Mouse (Mus musculus) adipocyte (in vitro differentiated cells): ENCODE data around the gene Dagla.

Experiments
- DNase-seq: peaks from one replicate; pipeline ENCODE4 v3.0.0-alpha.2; 2016; ENCODE audit warnings: low spot score

Dagla gene

DNA sequence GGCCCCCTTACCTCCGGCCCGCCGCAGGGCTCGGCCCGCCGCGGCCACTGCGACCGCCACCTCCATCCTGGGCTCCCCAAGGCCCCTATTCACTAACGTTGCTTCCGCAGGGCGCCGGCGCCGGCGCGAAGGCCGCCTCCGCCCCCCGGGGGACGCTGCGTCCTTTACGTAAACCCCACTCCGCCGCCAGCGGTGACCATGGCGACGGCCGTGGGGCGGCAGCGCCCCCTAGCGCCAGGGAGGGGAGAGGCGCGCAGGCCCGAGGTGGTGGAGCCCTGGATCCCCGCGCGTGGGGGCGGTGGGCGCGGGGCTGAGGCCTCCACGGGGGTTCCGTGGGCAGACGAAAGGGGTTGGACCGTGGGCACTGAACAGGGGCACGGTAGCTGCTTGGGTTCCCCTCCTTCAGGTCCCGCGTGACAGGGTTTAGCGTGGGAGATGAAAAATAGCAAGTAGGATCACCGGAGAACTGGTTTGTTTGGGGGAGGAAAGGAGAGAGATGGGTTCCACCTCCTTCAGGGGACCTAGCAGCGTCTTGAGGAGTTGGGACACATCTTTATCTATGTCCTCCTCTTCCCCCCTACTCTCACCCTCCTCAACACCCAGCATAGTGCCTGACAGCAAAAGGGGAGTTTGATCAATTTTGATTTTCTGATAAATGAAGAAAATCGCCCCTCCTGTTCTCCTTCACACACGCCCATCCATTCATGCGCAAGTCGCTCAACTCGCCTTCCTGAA is at the start of gene Dagla:
TSS of gene Dagla (minus strand) at position 68 of the 735 bp plus-strand sequence.
- peak; percentile 69 for DNase-seq

DNA sequence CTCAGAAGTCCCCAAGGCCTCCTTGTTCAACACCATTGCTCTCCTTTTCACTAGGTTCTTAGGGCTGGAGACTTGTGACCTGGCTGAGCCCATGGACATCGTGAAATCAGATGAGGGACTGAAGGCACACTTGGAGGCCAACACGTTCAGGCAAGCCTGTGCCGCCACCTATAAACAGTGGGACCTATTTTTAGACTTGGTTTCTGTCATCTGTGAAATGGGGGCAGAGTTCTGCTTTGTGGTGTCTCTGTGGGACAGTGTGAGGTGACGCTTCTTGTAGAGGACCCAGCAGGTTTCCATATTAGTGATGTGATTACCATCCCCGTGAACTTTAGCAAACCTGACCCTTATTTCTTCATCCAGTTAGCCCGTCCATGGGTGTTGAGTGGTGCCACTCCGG is 47.5 kb upstream of the Dagla start:
- DNase-seq: no peak

DNA sequence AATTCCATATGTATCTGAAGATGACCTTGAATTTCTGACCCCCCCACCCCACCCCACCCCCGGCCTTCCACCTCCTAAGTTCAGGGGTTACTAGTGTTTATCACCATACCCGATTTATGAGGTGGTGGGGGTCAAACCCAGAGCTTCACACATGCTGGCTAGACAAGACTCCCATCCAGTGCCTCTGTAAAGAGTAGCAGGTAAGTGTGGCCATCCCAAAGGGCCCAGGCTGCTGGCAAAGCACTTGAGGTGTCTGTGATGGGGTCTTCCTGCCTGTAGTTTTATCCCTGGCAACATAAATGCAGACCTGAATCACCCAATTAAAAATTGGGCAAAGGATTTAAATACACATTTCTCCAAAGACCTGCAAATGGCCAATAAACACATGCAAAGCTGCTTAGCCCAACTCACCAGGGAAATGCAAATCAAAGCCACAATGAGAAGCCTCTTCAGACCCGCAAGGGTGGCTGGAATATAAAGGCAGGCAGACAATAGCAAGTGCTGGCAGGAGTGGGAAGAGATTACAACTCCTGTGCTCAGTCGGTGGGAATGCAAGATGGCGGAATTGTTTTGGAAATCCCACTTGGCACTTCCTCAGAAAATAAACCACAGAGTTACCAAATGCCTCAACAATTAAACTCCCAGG is 43.1 kb upstream of the Dagla start:
- DNase-seq: no peak

DNA sequence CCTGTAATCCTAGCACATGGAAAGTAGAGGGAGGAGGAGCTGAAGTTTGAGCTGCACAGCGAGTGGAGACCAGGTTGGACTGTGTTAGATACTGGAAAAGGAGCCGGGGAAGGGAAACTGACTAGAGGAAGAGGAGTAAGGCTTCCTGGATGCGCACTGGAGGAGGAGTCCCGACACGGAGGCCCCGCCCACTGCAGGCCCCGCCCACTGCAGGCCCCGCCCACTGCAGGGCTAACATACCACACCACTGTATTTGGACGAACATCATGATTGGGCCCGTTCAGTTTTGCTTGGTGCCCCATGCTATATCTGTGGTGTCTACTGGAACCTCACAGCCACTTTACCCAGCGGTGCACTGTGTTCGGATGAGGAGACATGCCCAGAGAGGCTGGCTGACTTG is 41.0 kb upstream of the Dagla start:
- no peak for DNase-seq

DNA sequence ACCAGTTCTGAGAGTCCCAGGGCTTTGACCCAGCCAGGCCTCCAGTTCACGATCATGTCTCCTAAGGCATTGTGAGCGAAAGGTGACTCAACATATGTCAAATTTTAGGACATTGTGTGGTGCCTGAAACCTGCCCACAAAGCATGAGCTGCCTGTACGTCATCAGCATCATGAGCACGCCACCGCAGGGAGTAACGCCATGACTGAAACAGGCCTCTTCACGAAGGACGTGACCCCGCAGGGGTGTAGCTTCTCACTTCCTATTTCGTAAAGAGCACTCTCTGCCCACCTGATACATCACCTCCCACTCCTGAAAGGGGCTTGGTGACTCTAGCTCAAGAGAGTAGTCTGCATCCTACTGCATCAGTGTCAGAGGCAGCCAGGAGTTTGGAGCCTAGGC is 39.2 kb upstream of the Dagla start:
- no peak for DNase-seq

DNA sequence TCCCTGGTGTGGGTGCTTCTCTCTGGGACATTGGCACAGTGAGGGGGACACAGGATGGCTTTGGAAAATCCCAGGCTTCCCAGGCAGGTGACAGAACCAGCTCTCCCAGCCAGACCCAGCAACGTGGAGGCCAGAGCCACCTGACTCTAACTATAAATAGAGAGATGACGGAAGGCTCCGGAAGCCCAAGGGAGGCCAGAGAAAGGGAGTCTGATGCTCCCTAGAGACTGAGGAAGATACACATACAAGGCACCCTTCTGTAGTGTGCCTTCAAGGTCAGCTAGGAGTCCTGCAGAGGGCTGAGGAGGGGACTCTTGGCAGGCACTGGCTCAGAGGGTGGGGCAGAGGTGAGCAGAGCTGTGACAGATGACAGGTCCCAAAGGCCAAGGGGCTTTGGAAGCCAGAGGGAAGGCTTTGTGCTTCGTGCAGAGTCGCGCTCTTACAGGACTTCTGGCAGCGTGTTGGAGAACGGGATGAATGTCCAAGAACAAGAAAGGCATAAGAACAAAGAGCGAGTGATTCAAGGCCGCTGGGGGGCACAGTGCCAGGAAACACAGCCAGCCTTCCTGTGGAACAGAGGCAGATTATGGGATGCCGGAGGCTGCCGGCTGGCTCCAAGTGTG is 37.3 kb upstream of the Dagla start:
- no peak for DNase-seq

DNA sequence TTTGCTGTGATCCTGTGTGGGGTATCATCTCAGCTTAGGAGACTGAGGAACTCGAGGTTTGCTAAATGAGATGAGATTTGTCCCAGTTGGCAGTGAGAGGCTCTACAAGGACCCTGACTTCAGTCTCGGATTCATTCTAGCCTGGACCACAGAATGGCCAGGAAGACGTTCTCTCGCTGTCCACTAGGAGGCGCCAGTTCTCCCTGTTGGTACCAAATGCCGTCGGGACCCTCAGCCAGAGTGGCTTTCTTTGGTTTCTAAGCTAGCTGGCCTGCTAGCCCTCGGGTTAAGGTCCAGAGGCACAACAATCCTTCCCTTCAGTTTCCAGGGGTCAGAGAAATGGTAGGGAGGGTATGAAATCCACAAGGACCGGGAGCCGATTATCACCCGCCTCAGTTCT is 36.5 kb upstream of the Dagla start:
- DNase-seq: peak; percentile 12

DNA sequence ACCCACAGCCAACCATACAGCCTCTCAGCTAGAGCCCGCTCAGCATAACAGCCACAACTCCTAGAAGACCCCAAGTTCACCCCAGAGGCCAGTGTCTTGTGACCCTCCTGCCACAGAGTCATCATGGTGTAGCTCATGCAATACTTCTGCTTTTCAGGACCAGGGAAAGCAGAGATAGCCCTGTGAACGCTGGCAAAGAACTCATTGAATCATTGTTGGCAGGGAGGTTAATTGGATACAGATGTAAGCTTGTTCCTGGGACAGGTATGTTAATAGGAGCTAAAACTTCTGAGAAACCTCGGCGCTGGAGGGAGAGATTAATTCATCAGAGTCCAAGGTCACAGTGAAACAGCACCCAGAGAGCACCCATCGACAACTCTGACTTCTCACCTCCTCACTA is 36.0 kb upstream of the Dagla start:
- peak; percentile 36 for DNase-seq

DNA sequence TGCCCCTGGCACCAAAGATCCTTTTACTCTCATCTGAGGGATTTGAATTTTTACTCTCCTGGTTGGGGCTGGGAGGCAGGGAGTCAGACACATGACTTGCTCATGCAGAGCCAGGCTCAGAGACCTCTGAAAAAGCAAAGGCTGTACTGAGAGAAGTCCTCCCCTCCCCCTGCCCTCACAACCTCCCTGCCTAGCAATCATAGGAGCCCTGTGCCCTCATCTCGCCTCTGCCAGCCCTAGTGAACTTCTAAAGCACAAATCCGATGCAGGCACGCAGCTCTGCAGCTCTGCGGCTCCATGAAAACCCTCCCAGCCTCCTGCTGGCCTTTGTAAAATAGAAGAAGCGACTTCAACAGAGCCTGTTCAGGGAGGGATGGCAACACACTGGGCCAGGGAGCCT is 34.6 kb upstream of the Dagla start:
- no peak for DNase-seq

DNA sequence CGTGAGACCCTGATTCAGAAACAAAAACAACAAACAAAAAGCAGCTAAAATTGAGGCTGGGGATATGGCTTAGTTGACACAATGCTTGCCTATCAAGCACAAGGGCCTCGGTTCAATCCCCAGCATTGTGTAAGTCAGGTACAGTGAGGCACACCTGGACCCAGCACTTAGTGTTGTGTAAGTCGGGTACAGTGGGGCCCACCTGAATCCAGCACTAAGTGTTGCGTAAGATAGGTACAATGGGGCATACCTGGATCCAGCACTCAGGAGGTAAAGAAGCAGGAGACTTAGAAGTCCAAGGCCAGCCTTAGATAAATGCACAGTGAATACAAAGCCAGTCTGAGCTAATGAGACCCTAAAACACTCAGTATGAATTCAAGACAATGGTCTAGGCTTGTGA is 34.0 kb upstream of the Dagla start:
- no peak for DNase-seq

DNA sequence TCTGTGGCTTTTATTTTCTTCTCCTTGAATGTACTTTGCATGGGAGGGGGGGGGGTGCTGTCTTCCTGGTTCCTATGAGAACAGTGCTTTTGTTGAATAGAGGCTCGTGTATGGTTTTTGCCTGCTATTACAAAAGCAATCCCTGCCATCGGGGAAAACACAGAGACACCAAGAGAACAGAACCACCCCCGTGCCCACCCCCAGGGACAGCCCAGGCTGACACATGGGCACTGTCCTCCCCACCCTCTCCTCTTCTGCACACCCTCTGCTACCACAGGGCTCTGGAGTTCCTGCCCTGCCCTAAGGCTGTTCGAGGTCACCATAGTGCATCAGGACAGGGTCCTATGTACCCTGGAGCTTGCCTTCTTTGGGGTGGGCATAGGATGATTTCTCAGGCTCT is 29.8 kb upstream of the Dagla start:
- no peak for DNase-seq

DNA sequence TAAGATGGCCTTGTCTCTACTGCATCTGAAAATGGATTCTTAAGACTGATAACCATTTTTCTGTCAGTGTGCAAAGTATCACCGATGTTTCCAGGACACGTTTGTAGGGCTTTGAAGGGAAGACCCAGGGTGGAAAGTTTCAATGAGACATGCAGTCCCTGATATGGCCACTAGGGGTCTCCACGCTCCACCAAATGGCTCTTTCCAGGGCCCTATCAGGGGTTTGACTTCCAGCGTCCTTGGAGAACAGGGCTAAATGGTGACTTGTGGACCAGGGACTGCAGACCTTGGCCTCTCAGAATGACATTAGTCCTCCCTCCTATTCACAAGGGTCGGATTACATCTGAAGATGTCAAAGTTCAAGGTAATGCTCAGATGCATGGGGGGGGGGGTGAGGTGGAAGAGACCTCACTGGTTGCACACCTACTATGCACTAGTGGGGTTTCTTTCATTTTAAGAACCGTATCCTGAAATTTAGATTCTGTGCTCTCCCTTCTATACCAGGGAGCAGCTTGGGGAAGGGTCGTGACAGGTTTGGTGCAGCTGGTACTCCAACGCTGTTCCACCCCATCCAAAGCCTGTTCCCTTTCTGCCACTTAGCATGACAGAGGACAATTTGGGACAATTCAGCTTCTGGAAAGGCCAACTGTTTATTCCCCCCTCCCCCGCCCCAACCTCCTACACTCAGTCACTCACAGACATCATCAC is 29.0 kb upstream of the Dagla start:
- DNase-seq: peak; percentile 65

DNA sequence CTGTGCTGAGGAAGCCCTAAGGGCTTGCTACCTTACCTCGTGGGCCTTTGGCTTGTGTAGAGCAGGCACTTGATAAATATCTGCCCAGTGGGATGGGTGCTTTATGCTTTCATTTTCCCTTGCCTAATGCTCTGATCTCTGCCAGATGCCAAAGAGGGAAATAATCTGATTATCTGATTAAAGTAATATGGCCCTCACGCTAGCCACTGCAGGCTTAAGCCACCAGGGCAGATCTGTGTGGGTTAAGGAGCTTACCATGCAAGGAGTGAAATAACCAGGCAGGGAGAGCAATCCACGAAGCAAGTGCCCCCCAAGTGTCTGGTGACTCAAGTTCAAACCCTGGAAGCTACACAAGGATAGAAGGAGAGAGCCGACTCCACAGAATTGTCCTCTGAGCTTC is 27.0 kb upstream of the Dagla start:
- no peak for DNase-seq

DNA sequence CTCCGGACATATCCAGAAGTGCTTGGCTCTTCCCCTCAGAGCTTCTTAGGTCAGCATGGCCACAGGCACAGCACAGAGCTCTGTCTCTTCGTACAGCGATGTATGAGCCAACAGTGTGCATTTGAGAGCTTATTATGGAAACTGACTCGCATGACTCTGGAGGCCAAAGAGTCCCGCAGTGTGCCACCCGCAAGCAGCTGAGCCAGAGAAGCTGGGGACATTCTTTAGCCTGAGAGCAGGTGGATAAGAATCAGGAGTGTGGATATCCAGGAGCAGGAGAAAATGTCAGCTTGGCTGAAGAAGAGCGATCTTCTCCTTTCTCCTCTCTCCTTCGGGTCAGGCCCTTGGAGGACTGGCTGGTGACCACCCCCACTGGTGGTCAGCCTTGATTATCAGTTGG is 24.4 kb upstream of the Dagla start:
- no peak for DNase-seq

DNA sequence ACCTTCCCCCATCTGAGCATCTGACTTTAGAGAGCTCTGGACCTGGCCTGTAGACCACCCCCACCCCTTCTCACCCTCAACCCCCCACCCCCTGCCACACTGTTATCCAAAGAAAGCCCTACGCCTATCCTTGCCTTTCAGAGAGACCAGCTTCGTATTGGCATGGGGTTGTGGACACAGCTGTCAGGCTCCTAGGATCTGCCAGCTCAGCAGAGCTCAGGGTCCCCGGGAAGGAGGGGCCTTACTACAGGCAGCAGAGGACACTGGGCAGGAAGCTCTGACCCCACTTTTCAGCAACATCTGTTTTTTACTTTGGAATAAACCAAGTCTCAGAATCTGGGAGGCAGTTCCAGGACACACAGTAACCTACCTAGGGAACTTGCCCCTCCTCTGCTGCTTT is 21.9 kb upstream of the Dagla start:
- DNase-seq: no peak

DNA sequence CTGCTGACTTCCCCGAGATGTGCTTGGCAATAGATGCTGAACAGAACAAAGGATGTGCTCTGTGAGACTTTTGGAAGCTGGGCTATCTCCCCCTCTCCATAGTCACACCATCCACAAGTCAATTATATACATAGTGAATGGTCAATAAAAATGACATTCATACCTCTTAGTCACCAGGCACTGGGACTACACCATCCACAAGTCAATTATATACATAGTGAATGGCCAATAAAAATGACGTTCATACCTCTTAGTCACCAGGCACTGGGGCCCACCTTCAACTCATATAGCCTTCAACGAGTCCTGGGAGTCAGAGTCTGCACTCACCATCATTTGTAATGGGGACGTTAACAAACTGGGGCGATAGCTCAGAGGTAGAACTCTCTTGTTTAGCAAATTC is 19.2 kb upstream of the Dagla start:
- DNase-seq: no peak

DNA sequence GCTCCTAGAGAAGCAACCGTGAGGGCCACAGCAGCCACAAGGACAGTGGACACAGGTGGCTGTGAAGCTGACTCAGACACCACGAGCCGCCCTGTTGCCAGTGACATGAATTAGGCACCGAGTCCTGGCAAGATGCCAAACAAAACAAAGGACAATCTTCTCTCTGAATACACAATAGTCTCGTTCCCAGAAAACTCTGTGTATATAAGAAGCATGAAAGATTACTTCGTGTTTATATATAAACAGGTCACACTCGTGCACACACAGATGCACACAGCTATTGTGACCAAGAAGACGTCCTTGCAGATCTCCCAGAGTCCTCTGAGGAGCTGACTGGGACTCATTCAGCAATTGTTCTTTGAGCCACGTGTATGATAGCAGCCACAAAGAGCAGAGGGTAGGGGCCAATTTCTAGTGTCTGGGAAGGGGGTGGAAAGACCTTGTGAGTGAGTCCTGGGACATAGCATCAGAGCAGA is 18.7 kb upstream of the Dagla start:
- peak; percentile 52 for DNase-seq

DNA sequence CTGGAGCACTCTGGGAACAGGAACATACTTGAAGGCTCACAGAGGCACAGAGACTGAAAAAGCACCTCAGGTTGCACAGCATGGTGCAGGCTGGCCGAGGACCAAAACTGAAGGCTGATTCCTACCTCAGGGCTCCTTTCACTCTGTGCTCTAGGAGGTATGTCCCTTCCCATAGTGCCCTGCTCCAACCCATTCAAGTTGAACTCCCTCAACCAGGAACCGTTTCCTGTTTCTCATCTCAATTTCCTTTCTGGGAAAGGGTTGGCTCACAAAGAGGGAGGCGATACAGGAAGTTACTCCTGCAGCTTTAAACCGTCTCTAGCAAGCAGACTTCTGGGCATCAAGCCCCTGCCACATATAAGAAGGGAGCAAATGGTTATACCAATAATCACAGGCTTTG is 13.1 kb upstream of the Dagla start:
- DNase-seq: no peak

DNA sequence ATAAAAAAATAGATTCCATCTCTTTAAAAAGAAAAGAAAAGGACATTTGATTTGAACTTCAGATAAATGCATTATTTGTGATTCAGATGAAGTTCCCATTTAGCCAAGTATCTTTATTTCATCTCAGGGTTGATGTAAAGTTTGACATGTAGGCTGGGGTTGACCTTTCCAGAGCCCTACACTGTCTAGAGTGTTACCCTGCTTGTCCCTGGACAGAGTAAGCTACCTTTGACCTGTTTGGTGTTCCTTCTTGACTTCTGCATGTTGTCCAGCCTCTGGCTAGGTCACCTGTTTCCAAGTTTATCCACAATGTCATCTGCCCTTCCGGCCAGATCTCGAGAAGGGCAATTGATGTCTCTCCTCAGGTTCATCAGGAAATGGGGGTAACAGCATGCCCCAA is 12.7 kb upstream of the Dagla start:
- no peak for DNase-seq

DNA sequence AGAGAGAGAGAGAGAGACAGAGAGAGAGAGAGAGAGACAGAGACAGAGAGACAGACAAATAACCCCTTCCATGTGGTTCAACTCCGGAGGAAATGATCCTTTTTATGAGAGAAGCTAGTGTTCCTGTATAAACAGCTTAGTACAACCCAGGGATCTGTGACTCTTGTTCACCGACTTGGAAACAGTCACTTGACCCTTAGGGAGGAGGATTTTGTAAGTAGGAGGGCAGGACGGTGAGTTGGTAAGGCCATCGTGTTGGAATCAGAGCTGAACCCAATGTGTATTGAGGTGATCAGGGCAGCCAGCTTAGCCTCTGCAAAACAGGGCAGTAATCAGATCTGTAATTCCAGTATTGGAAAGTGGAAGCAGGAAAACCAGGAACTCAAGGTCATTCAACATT is 12.3 kb upstream of the Dagla start:
- no peak for DNase-seq

DNA sequence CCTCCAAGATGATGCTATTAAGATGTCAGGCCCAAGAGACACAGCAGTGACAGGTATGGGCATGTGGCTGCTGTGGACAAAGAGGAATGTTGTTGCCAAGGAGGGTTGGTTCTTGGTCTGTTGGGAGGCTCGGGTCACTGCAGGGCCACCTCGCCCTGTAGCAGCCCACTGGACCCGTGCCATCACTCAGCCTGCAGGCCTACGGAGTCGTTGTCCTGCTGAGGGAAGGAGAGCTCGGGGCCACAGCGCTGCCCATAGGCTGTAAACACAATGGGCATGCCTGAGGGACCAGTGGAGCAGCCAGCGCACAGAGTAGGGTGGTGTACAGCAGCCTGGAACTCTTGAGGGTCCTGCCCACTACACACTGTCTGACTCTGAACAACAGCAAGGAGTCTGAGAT is 7.4 kb upstream of the Dagla start:
- DNase-seq: no peak

DNA sequence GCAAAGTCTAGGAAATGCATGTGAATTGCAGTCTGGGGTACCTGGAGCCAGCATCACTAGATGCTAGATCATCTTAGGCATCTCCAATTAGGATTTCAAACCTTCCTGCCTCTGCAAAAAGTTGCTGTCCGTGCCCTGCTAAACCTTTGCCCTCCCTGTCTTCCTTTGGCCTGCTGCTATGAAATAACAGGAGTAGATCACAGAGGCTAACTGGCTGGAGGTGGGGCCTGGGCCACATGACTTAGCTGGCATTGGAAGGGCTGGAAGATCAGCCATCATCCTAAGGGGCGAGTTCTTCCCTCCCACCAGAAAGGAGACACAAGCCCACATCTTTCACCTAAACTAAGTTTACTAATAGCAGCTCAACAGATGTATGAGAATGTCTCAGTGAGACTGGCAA is 4.3 kb upstream of the Dagla start:
- DNase-seq: no peak

DNA sequence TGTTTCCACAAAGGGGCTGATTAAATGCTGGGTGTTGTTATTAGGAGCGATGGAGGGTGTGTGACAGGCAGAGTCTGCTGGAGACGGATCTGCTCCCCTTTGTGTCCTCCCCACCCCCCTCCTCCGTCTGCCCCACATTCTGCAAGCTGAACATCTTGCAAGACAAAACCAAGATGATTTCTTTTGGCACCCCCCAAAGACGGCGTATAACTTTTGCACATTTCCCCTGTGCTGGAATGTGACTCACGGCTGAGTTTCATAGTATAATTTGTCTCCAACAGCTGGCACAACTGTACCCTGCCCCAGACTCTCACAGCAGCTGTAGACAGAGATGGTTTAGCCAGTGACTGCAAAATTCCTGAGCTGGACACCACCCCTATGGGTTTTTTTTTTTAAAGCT is 3.3 kb upstream of the Dagla start:
- no peak for DNase-seq
